Mouse (Mus musculus): ENCODE results near the gene Nlgn1. TPM values are rescaled to one million over a fixed set of nuclear protein-coding genes. Genes with fewer than 3 reads are reported as not detected.
A peak's percentile ranks its signal among the peaks of the same experiment; 100 is the strongest.

Nlgn1 gene
- polyA plus RNA-seq, 1 experiment from 2014 or later, result 2.5 TPM

DNA sequence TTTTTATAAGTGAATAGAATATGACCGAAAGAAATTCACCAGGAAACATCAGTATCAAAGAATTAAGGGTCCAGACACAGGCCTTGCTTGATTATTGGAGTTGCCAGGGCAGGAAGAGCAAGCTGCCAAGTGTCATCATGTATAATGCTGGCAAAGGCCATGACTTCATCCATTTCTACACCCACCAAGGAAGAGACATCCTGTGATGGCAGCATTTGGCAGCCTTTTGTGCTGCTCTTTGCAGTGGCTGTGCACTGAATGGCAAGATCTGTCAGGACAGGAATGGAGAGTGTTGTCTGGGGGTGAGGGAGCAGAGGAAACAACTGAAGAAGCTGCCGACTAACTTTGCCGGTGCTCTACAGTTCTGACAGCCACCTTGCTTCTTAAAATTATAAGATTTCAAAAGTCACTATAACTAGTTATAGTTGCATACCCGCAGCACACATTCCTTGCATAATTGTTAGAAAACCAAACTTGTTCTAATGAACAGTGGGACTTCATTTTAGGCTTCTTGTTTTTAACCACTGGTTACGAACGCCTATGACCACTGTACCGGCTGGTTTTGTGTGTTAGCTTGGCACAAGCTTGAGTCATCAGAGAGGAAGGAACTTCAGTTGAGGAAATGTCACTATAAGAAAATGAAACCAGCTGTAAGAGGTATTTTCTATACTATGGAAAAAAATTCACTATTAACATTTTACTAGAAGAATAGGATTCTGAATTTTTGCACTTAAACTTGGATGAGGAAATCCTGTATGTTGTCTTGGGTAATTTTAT is 487.4 kb downstream of the Nlgn1 start:
- 93% methylated on average over 7 of the region's 7 CpGs for WGBS
- Histone ChIP-seq H3K27ac (no peak overlapping the region), H3K36me3 (no peaks in the 10 kb centered on the region), H3K4me1 (replicated peaks) (no peaks in the 10 kb centered on the region), H3K4me3 (no peak overlapping the region), H3K27me3 (ENCODE audit: insufficient read depth, poor library complexity, severe bottlenecking) (no peaks in the 10 kb centered on the region), H3K9me3 (no peaks in the 10 kb centered on the region)
- no peak for DNase-seq (ENCODE audit: low spot score)

DNA sequence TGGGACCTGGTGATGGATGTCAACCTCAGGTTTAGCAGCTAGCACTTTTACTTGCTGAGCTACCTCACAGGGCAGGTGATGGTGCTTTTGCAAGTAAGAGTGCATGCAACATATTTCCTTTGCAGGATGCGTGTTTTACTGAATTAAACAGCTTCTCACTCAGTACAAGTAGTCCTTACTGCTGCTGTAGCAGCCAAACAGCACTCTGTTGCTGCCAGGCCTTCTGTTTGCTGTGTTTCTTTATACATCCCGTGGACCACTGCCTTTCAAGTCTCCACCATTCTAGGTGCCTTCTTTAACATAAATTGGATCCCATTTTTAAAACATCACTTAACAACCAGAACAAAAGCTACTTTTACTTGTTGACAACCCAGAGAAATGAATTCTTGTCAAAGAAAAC is 502.0 kb downstream of the Nlgn1 start:
- no peak overlapping the region for H3K27ac ChIP-seq
- DNase-seq (ENCODE audit: low spot score), result no peak
- H3K9me3 ChIP-seq, result no peaks in the 10 kb centered on the region
- H3K4me3 ChIP-seq, result no peak overlapping the region
- no peaks in the 10 kb centered on the region for H3K4me1 ChIP-seq (replicated peaks)
- H3K36me3 ChIP-seq, result no peaks in the 10 kb centered on the region
- WGBS, result 77% methylated on average over 2 of the region's 2 CpGs
- H3K27me3 ChIP-seq (ENCODE audit: insufficient read depth, poor library complexity, severe bottlenecking), result no peaks in the 10 kb centered on the region

DNA sequence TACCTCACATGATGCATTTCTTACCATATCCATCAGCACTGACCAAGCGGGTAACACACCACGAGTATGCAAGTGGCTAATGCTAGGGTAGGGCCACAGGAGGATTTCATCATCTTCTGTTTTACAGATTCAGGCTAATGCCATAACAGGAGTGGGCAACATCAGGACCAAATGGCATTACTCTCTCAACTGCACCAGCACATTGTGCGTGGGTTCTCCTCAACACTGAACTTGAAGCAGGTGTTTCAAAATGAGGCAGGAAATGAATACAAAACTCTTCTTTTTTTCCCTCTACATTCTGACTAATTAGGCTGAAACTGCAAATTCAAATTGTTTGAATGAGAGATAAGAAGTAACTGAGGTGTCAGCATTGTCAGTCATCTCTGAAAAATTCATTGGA is 518.9 kb downstream of the Nlgn1 start:
- WGBS, result 93% methylated on average over 3 of the region's 3 CpGs
- DNase-seq (ENCODE audit: low spot score), result no peak

DNA sequence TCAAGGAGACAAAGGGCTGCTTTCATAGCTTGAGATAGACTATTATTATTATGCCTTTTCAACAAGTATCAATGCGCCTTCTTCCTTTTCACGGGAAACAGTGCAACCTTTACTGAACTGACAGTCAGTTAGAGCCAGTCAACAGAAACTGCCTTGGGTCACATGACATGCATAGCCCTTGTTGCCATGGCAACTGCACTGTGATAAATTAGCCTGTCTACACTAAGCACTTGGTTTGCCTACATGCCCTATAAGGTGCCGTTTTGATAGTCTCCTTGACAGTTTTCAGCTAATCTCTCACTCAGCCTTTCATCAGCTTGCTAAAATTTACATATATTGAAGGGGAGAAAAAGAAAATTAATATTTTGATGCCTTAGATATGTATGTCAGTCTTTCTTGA is 524.7 kb downstream of the Nlgn1 start:
- WGBS, result 38% methylated on average over 3 of the region's 3 CpGs
- Histone ChIP-seq H3K9me3 (no peaks in the 10 kb centered on the region), H3K4me3 (no peak overlapping the region), H3K4me1 (replicated peaks) (peaks cover 6% of the 10 kb centered on the region; the same call in 1 of the 2 replicates), H3K27me3 (ENCODE audit: insufficient read depth, poor library complexity, severe bottlenecking) (no peaks in the 10 kb centered on the region), H3K36me3 (no peaks in the 10 kb centered on the region), H3K27ac (no peak overlapping the region)
- DNase-seq (ENCODE audit: low spot score), result peak; percentile 72

More for the DNA sequence above, 518.9 kb downstream of the Nlgn1 start:
- no peaks in the 10 kb centered on the region for H3K9me3 ChIP-seq
- no peaks in the 10 kb centered on the region for H3K4me1 ChIP-seq (replicated peaks)
- no peak overlapping the region for H3K27ac ChIP-seq
- no peak overlapping the region for H3K4me3 ChIP-seq
- no peaks in the 10 kb centered on the region for H3K36me3 ChIP-seq
- no peaks in the 10 kb centered on the region for H3K27me3 ChIP-seq (ENCODE audit: insufficient read depth, poor library complexity, severe bottlenecking)

DNA sequence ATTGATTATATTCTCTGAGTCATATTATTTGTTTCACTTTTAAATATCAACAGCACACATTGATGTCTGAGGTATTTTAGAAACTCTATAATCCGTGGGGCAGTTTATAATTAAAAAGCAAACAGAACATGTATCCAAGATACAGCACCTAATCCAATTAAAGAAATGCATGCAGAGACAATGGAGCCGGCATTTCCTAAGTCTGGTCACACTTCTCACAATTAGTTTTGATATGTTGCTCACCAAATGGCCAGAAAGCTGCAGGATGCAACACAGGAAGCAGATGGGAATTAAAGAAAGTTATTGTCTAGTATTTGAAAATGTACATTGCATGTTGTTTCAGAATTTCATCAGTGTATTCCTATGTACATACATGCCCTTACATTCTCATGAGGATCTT is 550.6 kb downstream of the Nlgn1 start:
- WGBS, result 82% methylated on average over 2 of the region's 2 CpGs
- H3K27ac ChIP-seq, result no peak overlapping the region
- no peak overlapping the region for H3K4me3 ChIP-seq
- no peaks in the 10 kb centered on the region for H3K4me1 ChIP-seq (replicated peaks)
- H3K27me3 ChIP-seq (ENCODE audit: insufficient read depth, poor library complexity, severe bottlenecking), result no peaks in the 10 kb centered on the region
- no peak for DNase-seq (ENCODE audit: low spot score)
- no peaks in the 10 kb centered on the region for H3K9me3 ChIP-seq
- H3K36me3 ChIP-seq, result no peaks in the 10 kb centered on the region

DNA sequence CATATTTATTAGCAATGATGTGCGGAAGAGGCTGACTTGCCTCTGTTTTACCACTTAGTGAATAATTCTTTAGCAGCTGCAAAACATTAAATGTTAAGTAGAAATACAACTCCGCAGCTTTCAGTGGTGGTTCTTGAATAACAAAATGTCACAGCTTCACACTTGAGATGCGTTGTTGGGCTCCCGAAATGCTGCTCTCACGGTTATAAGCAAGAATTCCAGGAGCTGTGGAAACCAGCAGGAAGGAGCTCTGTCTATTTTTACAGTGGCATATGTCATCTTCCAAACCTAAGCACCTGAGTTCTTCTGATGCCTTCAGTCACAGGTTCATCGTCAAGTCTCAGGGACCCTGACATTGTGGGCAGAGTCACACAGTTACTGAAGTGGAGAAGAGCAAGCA is 556.8 kb downstream of the Nlgn1 start:
- Histone ChIP-seq H3K9me3 (no peaks in the 10 kb centered on the region), H3K27me3 (ENCODE audit: insufficient read depth, poor library complexity, severe bottlenecking) (no peaks in the 10 kb centered on the region), H3K4me1 (replicated peaks) (peaks cover 8% of the 10 kb centered on the region; the same call in 1 of the 2 replicates), H3K4me3 (no peak overlapping the region), H3K27ac (no peak overlapping the region), H3K36me3 (no peaks in the 10 kb centered on the region)
- DNase-seq (ENCODE audit: low spot score), result no peak
- 88% methylated on average over 6 of the region's 6 CpGs for WGBS

DNA sequence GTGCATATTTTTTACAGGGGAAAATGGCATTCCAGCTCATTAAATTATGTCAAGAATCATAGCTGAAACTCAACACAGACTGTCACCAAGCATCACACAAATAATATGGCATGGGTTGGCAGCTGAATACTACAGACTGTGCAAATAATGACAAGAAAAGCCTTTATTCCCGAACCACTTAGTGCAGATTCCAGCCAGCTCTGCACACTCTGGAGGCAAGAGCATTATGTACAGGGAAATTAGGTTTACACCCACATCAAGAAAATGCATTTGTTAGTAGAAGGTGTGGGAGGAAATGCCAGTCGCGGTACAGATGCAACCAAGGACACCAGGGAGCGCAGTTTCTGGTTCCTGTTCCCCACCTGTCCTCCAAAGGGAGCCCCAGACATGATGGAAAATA is 558.4 kb downstream of the Nlgn1 start:
- Histone ChIP-seq H3K27ac (no peak overlapping the region), H3K9me3 (no peaks in the 10 kb centered on the region), H3K4me1 (replicated peaks) (peaks cover 8% of the 10 kb centered on the region; the same call in 1 of the 2 replicates), H3K36me3 (no peaks in the 10 kb centered on the region), H3K27me3 (ENCODE audit: insufficient read depth, poor library complexity, severe bottlenecking) (no peaks in the 10 kb centered on the region), H3K4me3 (no peak overlapping the region)
- no peak for DNase-seq (ENCODE audit: low spot score)
- 77% methylated on average over 4 of the region's 4 CpGs for WGBS

DNA sequence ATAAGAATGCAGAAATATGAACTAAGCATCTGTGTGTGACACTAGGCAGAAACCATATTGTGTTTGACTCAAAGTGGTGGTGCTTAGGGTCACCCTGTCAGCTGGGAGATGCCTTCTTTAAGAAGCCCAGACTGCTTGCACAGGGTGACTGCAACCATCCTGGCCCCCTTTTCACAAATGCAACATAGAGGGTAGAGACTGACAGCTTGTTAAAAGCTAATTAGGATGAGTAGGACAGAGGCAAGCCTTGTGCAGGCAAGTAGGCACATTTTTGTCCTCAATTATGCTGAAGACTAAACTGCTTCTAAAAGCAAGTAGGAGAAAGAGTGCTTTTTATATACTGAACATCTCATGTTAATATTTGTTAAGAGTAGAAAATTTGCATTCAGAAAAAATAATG is 558.8 kb downstream of the Nlgn1 start:
- Histone ChIP-seq H3K27ac (no peak overlapping the region), H3K4me3 (no peak overlapping the region), H3K36me3 (no peaks in the 10 kb centered on the region), H3K4me1 (replicated peaks) (peaks cover 8% of the 10 kb centered on the region; the same call in 1 of the 2 replicates), H3K9me3 (no peaks in the 10 kb centered on the region), H3K27me3 (ENCODE audit: insufficient read depth, poor library complexity, severe bottlenecking) (no peaks in the 10 kb centered on the region)
- DNase-seq (ENCODE audit: low spot score), result no peak

DNA sequence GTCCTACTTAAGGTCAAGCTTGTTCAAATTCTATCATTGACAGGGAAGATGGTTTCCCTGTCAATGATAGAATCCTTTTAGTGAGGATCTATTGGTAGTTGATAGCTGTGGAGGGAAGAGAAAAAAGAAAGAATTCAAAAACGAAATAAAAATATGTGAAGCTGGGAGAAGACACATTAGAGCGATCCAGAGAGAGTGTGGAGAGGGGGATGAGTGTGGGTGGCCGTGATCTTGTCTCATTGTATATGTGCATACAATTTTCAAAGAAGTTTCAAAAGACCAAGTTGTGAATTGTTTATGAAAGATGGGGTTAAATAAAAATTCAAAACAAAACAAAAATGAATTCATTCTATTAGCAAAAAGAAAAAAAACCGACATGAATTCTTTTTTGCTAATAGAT is 568.6 kb downstream of the Nlgn1 start:
- Histone ChIP-seq H3K4me1 (replicated peaks) (no peaks in the 10 kb centered on the region), H3K4me3 (no peak overlapping the region), H3K36me3 (no peaks in the 10 kb centered on the region), H3K9me3 (no peaks in the 10 kb centered on the region), H3K27ac (no peak overlapping the region), H3K27me3 (ENCODE audit: insufficient read depth, poor library complexity, severe bottlenecking) (no peaks in the 10 kb centered on the region)
- no peak for DNase-seq (ENCODE audit: low spot score)
- 87% methylated on average over 4 of the region's 4 CpGs for WGBS

DNA sequence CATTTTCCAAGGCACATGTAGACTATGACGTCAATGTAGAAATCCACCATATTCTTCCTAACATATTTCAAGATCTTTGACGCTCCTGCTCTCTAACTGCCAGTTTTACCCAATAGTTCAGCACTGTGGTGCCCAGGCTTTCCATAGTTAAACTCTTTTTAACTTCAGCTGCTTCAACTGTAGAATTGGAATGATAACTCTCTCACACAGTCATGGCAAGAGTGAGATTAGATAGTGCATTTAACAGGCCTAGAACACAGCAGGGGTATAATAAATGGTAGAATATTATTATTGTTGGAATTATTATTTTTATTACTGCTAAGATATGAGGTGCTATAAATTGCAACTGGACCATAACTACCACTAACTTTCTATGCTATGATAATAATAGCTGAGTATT is 574.4 kb downstream of the Nlgn1 start:
- no peak overlapping the region for H3K4me3 ChIP-seq
- H3K9me3 ChIP-seq, result no peaks in the 10 kb centered on the region
- no peaks in the 10 kb centered on the region for H3K36me3 ChIP-seq
- WGBS, result 92% methylated on average over 2 of the region's 2 CpGs
- no peaks in the 10 kb centered on the region for H3K27me3 ChIP-seq (ENCODE audit: insufficient read depth, poor library complexity, severe bottlenecking)
- no peak overlapping the region for H3K27ac ChIP-seq
- H3K4me1 ChIP-seq (replicated peaks), result no peaks in the 10 kb centered on the region
- no peak for DNase-seq (ENCODE audit: low spot score)

DNA sequence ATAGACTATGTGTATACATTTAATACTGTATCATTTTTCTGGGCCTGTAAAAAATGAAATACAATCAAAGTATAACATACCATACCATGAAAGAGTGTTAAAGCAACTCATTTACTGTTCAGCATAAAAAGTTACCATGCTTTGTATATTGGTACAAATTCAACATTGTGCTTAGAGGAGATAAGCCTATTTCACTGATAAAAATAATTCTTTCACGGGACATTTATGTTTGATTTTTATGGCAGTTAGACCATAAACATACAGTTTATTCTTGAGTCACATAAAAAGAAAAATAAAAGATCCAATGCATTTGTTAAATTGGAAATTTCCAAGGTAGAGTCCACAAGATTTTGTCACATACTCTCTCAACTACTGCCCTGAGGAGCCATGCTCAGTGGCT is 608.1 kb downstream of the Nlgn1 start:
- no peaks in the 10 kb centered on the region for H3K27me3 ChIP-seq (ENCODE audit: insufficient read depth, poor library complexity, severe bottlenecking)
- H3K36me3 ChIP-seq, result no peaks in the 10 kb centered on the region
- H3K4me3 ChIP-seq, result no peak overlapping the region
- H3K4me1 ChIP-seq (replicated peaks), result no peaks in the 10 kb centered on the region
- no peak overlapping the region for H3K27ac ChIP-seq
- no peak for DNase-seq (ENCODE audit: low spot score)
- no peaks in the 10 kb centered on the region for H3K9me3 ChIP-seq
- WGBS, result 88% methylated on average over 1 of the region's 1 CpGs

DNA sequence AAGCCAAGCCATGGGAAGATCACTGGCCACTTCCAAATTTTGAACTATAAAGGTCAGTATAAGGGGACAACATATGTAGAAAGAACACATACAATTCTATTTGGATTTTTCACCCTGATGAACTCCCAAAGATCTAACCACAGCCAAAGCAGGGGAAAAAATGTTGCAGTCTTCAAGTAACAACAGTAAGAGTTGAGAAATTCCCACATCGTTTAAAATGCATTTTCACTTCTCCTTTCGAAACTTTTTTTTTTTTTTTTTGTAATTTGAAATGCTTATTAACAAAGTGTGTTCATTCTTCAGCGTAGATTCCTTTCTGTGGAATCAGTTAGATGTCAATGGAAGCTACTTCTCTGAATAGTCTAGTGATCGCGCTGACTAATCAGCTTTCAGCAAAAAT is 610.8 kb downstream of the Nlgn1 start:
- Histone ChIP-seq H3K9me3 (no peaks in the 10 kb centered on the region), H3K27me3 (ENCODE audit: insufficient read depth, poor library complexity, severe bottlenecking) (no peaks in the 10 kb centered on the region), H3K36me3 (no peaks in the 10 kb centered on the region), H3K4me1 (replicated peaks) (no peaks in the 10 kb centered on the region), H3K4me3 (no peak overlapping the region), H3K27ac (no peak overlapping the region)
- 85% methylated on average over 5 of the region's 5 CpGs for WGBS
- DNase-seq (ENCODE audit: low spot score), result no peak

DNA sequence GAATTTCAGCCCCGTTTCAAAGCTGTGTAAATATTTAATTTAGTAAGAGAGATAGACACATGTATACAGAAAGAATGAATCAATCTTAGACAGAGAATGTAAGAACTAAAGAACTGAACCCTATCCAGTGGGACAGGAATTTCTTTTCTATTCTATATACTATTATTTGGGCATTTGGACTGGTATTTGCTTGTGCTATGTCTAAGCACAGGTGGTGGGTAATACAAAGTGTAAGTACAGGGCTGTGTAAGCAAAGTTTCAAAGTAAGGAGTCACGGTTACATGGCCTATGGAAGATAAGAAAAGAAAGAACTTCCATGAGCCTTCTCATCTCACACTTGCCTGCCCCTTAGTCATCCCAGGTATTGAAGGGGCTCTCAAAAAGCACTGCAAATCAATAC is 624.9 kb downstream of the Nlgn1 start:
- Histone ChIP-seq H3K9me3 (no peaks in the 10 kb centered on the region), H3K4me3 (no peak overlapping the region), H3K4me1 (replicated peaks) (no peaks in the 10 kb centered on the region), H3K27ac (no peak overlapping the region), H3K36me3 (no peaks in the 10 kb centered on the region), H3K27me3 (ENCODE audit: insufficient read depth, poor library complexity, severe bottlenecking) (no peaks in the 10 kb centered on the region)
- 83% methylated on average over 2 of the region's 2 CpGs for WGBS
- DNase-seq (ENCODE audit: low spot score), result no peak

DNA sequence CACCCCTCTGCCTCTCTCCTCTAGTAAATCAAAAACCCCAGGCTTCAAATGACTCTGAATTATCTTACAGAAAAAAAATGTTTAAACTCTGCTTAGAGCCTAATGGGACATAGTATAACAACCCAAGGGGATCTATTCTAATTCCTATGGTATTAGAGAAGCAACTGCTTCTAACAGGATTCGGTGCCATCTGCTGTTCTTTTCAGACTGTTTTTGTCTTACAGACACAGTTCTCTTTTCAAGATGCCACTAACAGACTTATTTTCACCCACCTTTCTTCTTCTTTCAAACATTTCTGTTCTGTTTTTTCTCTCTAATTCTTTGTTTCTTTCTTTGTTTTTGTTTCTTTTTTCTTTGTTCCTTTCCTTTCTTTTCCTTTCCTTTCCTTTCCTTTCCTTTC is 635.0 kb downstream of the Nlgn1 start:
- H3K36me3 ChIP-seq, result no peaks in the 10 kb centered on the region
- H3K27ac ChIP-seq, result no peak overlapping the region
- H3K4me1 ChIP-seq (replicated peaks), result no peaks in the 10 kb centered on the region
- H3K9me3 ChIP-seq, result no peaks in the 10 kb centered on the region
- no peak for DNase-seq (ENCODE audit: low spot score)
- 78% methylated on average over 1 of the region's 1 CpGs for WGBS
- H3K4me3 ChIP-seq, result no peak overlapping the region
- H3K27me3 ChIP-seq (ENCODE audit: insufficient read depth, poor library complexity, severe bottlenecking), result no peaks in the 10 kb centered on the region

Data from hindbrain, embryonic 10.5 days (tissue).